In genomic region chr9:65744171-65745082, GRCm38 (mm10) we compare ENCODE assay signal across 8 mouse cellular contexts.
DNase-seq lines count a peak whose midpoint lies in the region.

No protein-coding gene starts in this region.

- peak; percentile 84 for DNase-seq in adrenal gland, adult 2 months
- peak; percentile 71 to 73 for DNase-seq in cerebellum, postnatal 25 days
- DNase-seq in frontal cortex, postnatal 14 days (ENCODE audit: low spot score in 2 of 2), result peak; percentile 39 to 58
- peak; percentile 38 for DNase-seq in kidney, adult 9 months
- no peak for DNase-seq in limb, embryonic 10.5 days (ENCODE audit: low spot score)
- DNase-seq in neural tube, embryonic 10.5 days (ENCODE audit: extremely low spot score, low spot score), result peak; percentile 29
- no peak for DNase-seq in spleen, postnatal 36 days (ENCODE audit: low spot score in 2 of 2)
- DNase-seq in urinary bladder, postnatal 14 days (ENCODE audit: low spot score), result no peak

- H3K4me1 ChIP-seq in limb, embryonic 10.5 days, result peaks cover 43% of the 10 kb centered on the region

- peak overlapping the region; percentile 2; the same call in 1 of the 2 replicates for H3K27ac ChIP-seq in limb, embryonic 10.5 days

- no peaks in the 10 kb centered on the region for H3K9me3 ChIP-seq in limb, embryonic 10.5 days (replicated peaks)

- 65% methylated on average over 4 of the region's 4 CpGs for WGBS in limb, embryonic 10.5 days

- H3K36me3 ChIP-seq in limb, embryonic 10.5 days, result peaks cover 5% of the 10 kb centered on the region

- H3K27me3 ChIP-seq in limb, embryonic 10.5 days (ENCODE audit: low read depth, poor library complexity, severe bottlenecking), result no peaks in the 10 kb centered on the region

- no peak overlapping the region for H3K4me3 ChIP-seq in limb, embryonic 10.5 days

Comparison
In these comparisons a context has a peak if more than half of its experiments do, and no peak if none do; other contexts are left out.
1. DNase-seq: peak in adrenal gland, adult 2 months (single experiment), cerebellum, postnatal 25 days (2 of 2), frontal cortex, postnatal 14 days (2 of 2), kidney, adult 9 months (single experiment) and neural tube, embryonic 10.5 days (single experiment); none in limb, embryonic 10.5 days (single experiment), spleen, postnatal 36 days (0 of 2) and urinary bladder, postnatal 14 days (single experiment).